Mouse (Mus musculus): ENCODE results near the gene Gm21915. TPM values are rescaled to one million over a fixed set of nuclear protein-coding genes. Genes with fewer than 3 reads are reported as not detected.

Gm21915 gene
- polyA plus RNA-seq, 1 experiment from 2014 or later: not detected

DNA sequence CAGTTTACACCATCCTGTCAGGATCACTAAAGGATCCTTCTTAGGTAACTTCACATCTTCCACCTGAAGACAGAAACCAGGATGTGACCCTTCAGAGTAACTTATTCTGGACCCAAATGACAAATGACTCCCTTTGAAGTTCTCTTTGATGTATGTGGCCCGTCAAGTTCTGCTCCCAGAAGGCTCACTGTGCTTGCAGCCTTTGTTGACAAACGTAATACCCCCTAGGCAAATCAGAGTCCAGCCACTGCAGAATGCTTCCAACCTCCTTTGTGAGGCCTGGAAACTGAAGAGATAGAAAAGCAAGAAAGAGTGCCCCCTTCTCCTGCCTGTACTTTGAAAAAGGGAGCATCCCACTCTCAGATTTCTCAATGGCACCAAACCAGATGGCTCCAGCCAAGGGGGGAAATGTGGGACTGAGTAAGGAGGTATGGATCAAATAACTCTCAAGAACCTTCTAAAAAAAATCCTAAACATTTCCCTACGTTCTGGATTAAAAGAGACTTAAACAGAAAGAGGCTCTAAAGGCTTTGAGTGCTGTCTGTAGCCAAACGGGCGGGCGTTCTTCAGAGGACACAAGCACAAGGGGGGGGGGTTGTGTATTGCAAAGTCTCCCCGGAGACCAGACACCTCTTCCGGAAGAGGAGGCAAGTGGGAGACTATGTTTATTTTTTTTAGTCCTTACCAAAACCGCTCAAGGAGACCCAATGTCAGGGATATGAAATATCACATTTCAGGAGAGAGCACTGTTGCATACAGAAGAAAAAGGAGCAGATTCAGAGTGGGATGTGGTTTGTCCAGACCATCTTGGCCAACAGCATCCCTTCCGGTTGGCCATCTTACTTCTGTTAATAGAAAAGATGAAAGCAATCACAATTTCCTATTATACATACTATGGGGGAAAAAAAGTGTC, 34.2 kb downstream of the Gm21915 start:
- peaks cover 18% of the 10 kb centered on the region for H3K4me1 ChIP-seq (replicated peaks)
- no peak overlapping the region for H3K4me3 ChIP-seq (replicated peaks)
- no peaks in the 10 kb centered on the region for H3K9me3 ChIP-seq
- H3K36me3 ChIP-seq: no peaks in the 10 kb centered on the region
- no peak overlapping the region for H3K27ac ChIP-seq
- H3K4me2 ChIP-seq (replicated peaks): no peak overlapping the region
- no peak for ATAC-seq
- H3K9ac ChIP-seq: no peak overlapping the region
- 34% methylated on average over 10 of the region's 10 CpGs for WGBS
- no peaks in the 10 kb centered on the region for H3K27me3 ChIP-seq (replicated peaks)

DNA sequence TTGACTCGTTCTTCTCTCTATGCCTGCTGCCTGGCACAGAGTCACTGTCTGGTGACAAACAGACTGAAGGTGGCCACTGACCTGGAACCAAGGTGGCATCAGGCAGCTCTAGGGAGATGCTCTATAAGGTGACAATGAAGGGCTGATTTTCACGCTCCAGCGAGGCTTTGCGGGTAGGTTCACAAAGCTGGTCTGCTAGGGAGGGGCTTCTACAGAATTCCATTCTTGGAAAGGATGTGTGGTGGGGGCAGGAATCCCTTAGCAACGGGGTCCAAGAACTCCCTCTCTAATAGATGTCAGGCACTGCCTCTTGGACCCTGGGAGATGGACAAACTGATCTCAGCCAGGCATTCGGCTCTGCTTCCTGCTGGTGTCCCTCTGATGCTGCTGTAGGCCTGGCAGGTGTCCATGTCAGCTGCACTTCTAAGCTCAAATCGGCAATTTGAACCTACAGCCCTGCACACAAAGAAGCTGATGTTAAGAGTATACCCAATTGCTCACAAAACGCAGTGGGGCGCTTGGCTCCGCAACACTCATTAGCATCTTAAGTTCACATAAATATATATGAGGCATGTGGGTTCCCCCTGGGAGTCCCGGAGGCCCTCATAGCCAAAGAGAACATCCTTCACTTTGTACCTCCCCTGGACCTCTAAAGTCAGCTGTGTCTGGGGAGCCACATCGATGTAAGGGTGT, 38.2 kb downstream of the Gm21915 start:
- 66% methylated on average over 12 of the region's 12 CpGs for WGBS
- Histone ChIP-seq H3K36me3 (no peaks in the 10 kb centered on the region), H3K9me3 (no peaks in the 10 kb centered on the region), H3K27me3 (replicated peaks) (no peaks in the 10 kb centered on the region), H3K4me2 (replicated peaks) (no peak overlapping the region), H3K9ac (no peak overlapping the region), H3K27ac (no peak overlapping the region), H3K4me3 (replicated peaks) (no peak overlapping the region), H3K4me1 (replicated peaks) (peaks cover 23% of the 10 kb centered on the region)
- no peak for ATAC-seq

DNA sequence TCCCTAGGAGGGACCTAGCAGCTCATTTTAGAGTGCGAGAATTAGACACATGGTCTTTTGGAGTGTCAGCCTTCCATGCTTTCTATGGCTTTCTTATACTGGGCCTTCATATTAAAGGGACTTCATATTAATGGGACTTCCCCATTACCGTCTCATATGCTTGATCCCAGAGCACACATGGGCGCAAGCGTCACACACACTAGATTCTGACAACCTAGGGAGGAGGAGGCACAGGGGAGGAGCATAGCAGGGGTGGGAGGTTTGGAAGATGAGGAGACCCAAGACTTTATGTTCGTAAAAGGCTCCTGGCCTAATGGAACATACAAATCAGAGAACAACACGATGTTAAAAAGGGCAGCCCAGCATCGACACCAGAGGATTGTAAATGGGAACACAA, 38.7 kb downstream of the Gm21915 start:
- no peaks in the 10 kb centered on the region for H3K36me3 ChIP-seq
- peaks cover 23% of the 10 kb centered on the region for H3K4me1 ChIP-seq (replicated peaks)
- H3K27ac ChIP-seq: 0 out of 2 replicates have a peak overlapping the region, but pooled peaks have one; percentile 3
- H3K9ac ChIP-seq: no peak overlapping the region
- no peak overlapping the region for H3K4me2 ChIP-seq (replicated peaks)
- 75% methylated on average over 7 of the region's 7 CpGs for WGBS
- no peaks in the 10 kb centered on the region for H3K27me3 ChIP-seq (replicated peaks)
- no peaks in the 10 kb centered on the region for H3K9me3 ChIP-seq
- no peak for ATAC-seq
- no peak overlapping the region for H3K4me3 ChIP-seq (replicated peaks)

DNA sequence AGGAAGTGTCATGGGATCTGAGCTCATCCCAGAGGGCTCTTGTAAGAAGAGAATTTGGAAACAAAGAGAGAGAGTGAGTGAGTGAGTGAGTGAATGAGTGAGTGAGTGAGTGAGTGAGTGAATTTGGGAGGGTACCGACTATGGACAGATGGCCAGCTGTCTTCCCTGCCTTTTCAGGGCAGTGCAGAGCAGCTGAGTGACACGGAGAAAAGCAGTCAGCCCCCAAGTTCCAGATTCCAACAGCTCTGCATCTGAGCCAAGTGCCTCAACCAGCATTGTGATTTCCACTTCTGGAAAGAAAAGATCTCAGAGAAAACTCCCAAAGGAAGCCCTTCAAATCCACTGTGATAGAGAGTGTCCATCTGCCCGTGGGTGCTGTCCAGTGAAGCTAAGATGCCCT, 39.2 kb downstream of the Gm21915 start:
- WGBS: 70% methylated on average over 3 of the region's 3 CpGs
- H3K4me2 ChIP-seq (replicated peaks): no peak overlapping the region
- peaks cover 20% of the 10 kb centered on the region for H3K4me1 ChIP-seq (replicated peaks)
- no peak for ATAC-seq
- H3K9me3 ChIP-seq: no peaks in the 10 kb centered on the region
- H3K27me3 ChIP-seq (replicated peaks): no peaks in the 10 kb centered on the region
- no peak overlapping the region for H3K4me3 ChIP-seq (replicated peaks)
- H3K9ac ChIP-seq: no peak overlapping the region
- H3K36me3 ChIP-seq: no peaks in the 10 kb centered on the region
- H3K27ac ChIP-seq: peak overlapping the region; percentile 27; the same call in 1 of the 2 replicates

DNA sequence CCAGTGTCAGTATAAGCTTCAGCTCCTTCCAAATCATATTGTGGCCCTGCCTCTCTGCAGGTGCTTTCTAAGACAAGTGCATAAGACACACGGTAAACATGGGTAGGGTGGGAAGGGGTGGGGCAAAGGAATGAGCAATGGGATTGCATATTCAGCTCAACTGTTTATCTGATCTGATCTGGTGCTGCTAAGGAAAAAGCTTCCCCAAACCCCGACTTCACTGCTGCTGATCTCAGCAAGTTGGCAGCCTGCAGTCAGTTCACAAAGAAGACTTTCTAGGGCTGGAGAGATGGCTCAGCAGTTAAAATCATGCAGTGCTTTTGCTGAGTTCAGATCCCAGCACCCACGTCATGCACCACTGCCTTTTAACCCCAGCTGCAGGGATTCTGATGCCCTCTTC, 39.6 kb downstream of the Gm21915 start:
- Histone ChIP-seq H3K4me3 (replicated peaks) (no peak overlapping the region), H3K4me1 (replicated peaks) (peaks cover 19% of the 10 kb centered on the region), H3K4me2 (replicated peaks) (no peak overlapping the region), H3K36me3 (no peaks in the 10 kb centered on the region), H3K9me3 (no peaks in the 10 kb centered on the region), H3K27me3 (replicated peaks) (no peaks in the 10 kb centered on the region), H3K27ac (peak overlapping the region; percentile 27; the same call in 1 of the 2 replicates), H3K9ac (no peak overlapping the region)
- no peak for ATAC-seq
- 31% methylated on average over 3 of the region's 3 CpGs for WGBS

DNA sequence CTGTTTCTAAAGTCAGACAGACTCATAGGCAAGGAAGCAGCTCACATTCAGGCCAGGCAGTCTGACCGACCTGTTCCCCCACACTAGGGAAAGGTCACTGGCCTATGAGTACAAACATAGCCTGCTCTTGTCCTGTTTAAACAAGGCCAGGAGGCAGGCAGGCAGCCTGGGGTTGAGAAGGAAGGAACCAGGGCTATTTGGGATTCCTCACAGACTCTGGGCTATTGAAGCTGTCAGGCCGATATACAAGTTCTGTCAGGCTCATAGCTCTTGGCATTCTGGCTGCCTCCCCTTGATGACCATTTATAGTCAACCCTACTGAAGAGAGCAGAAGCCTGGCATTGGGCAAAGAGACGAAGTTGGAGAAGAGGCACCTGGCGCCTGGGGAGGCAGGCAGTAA, 41.2 kb downstream of the Gm21915 start:
- no peaks in the 10 kb centered on the region for H3K9me3 ChIP-seq
- H3K27me3 ChIP-seq (replicated peaks): no peaks in the 10 kb centered on the region
- WGBS: 38% methylated on average over 4 of the region's 4 CpGs
- H3K4me1 ChIP-seq (replicated peaks): peaks cover 22% of the 10 kb centered on the region
- no peak overlapping the region for H3K4me2 ChIP-seq (replicated peaks)
- no peak overlapping the region for H3K9ac ChIP-seq
- no peak overlapping the region for H3K4me3 ChIP-seq (replicated peaks)
- ATAC-seq: peak; percentile 62
- H3K27ac ChIP-seq: peak overlapping the region; percentile 54
- no peaks in the 10 kb centered on the region for H3K36me3 ChIP-seq

DNA sequence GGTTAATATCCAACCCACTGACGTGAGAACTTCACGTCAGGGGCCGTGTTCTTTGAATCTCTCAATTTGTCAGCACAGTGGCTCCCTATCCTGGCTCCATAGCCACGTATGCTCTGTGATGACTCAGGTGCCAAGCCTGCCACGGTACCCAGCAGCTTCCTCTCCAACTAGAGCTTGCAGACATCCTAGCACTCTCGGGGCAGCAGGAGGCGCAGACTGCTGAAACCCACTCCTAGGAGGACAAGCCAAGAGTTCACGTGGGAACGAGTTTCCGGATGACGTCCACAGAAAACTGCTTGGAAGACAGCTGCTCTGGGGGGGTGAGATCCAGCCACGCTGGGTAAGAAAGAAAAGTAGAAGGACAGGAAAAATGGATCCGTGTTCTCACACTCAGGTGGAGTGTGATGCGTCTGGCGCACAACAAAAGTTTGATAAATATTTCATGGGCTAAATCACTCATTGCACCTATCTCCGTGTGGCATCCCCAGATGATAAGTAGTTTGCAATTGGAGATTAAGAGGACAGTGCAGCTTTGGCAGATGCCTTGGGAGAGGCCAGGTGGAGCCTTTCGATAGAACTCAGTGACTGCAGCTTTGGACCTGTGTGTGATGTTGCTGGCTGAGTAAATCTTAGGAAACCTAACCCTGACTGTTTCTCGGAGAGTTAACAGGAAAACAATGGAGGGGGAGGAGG, 46.9 kb downstream of the Gm21915 start:
- H3K27ac ChIP-seq: no peak overlapping the region
- H3K9ac ChIP-seq: no peak overlapping the region
- H3K4me1 ChIP-seq (replicated peaks): peaks cover 12% of the 10 kb centered on the region; the same call in 1 of the 2 replicates
- no peak overlapping the region; the same call in 1 of the 2 replicates for H3K4me2 ChIP-seq (replicated peaks)
- no peaks in the 10 kb centered on the region for H3K27me3 ChIP-seq (replicated peaks)
- 46% methylated on average over 18 of the region's 18 CpGs for WGBS
- no peaks in the 10 kb centered on the region for H3K9me3 ChIP-seq
- H3K4me3 ChIP-seq (replicated peaks): no peak overlapping the region
- H3K36me3 ChIP-seq: no peaks in the 10 kb centered on the region
- 0 out of 2 replicates have a peak, but pooled peaks have one; percentile 41 for ATAC-seq

DNA sequence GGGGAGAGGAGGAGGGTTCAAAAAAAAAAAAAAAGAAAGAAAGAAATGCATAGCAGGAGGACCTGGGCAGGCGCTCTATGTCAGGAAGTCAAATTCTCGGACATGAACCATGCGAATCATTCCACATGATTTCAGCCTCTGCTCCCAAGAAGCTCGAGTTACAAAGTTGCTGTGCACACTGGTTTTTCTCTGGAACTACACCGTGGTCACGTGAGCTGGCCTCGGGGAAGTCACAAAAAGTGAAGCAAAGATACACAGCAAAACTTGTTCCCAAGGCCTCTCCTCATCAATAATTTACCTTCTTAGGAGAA, 47.4 kb downstream of the Gm21915 start:
- no peak for ATAC-seq
- 22% methylated on average over 7 of the region's 7 CpGs for WGBS
- H3K27ac ChIP-seq: no peak overlapping the region

More for the DNA sequence above, 47.4 kb downstream of the Gm21915 start:
- Histone ChIP-seq H3K4me2 (replicated peaks) (no peak overlapping the region; the same call in 1 of the 2 replicates), H3K27me3 (replicated peaks) (no peaks in the 10 kb centered on the region), H3K4me3 (replicated peaks) (no peak overlapping the region), H3K36me3 (no peaks in the 10 kb centered on the region), H3K9me3 (no peaks in the 10 kb centered on the region), H3K9ac (no peak overlapping the region), H3K4me1 (replicated peaks) (peaks cover 12% of the 10 kb centered on the region; the same call in 1 of the 2 replicates)

Other genes with a start within 250 kb of the Gm21915 start
- gene Gramd1b, start 139.2 kb upstream of the Gm21915 start, polyA plus RNA-seq (2015; fragmentation: Nextera tagmentation; extraction: Ambion mirVana): 3.0 and 3.9 TPM in 2 replicates
- 25.6 and 26.7 TPM in 2 replicates for gene Clmp, start 15.3 kb downstream of the Gm21915 start, polyA plus RNA-seq (2015; fragmentation: Nextera tagmentation; extraction: Ambion mirVana)
- 2,425 and 2,606 TPM in 2 replicates for gene Hspa8, start 130.4 kb downstream of the Gm21915 start, polyA plus RNA-seq (2015; fragmentation: Nextera tagmentation; extraction: Ambion mirVana)
- not detected in 2 replicates for gene Bsx, start 203.5 kb downstream of the Gm21915 start, polyA plus RNA-seq (2015; fragmentation: Nextera tagmentation; extraction: Ambion mirVana)